Mouse (Mus musculus): ENCODE results near the gene Rngtt. TPM values are rescaled to one million over a fixed set of nuclear protein-coding genes. Genes with fewer than 3 reads are reported as not detected.
A peak's percentile ranks its signal among the peaks of the same experiment; 100 is the strongest.

Gene Rngtt
- total RNA-seq, 2 experiments from 2014 or later = 17.6 to 19.8 TPM

DNA sequence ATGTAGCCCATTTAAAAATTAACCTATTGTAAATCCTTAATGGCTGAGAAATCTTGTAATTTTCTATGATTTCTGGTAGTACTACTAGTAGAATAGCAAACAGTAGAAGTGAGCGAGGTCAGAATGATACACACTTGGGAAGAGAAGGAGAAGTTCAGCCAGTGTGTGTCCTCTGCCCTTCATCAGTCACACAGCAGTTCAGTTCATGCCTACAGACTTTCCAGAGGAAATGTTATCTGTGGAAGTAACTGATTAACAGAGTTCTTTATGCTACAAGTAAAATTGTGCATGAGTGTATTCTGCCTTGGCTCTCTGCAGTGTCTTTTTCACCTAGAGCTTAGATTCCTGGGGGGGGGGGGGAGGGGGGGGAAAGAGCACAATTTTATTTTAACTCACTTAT is 181.0 kb downstream of the Rngtt start:
- DNase-seq (ENCODE audit: extremely low spot score in 1 of 2, low spot score in 2 of 2) = no peak
- intact Hi-C loops (cut with DNase I) = no loop called here

DNA sequence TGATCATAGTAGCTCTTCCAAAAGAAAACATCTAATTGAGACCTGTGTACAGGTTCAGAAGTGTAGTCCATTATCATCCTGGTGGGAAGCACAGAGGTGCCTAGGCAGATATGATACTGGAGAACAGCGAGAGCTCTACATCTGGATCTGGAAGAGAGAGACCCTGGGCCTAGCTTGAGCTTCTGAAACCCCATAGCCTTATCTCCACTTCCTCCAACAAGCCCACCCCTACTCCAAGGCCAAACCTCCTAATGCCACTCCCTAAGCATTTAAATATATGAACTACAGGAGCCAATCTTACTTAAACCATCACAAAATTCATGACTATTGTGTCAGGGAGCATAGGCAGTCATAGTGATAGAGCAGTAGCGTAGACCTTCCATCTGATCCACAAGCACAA is 184.3 kb downstream of the Rngtt start:
- intact Hi-C loops (cut with DNase I) = no loop called here
- DNase-seq (ENCODE audit: extremely low spot score in 1 of 2, low spot score in 2 of 2) = no peak

DNA sequence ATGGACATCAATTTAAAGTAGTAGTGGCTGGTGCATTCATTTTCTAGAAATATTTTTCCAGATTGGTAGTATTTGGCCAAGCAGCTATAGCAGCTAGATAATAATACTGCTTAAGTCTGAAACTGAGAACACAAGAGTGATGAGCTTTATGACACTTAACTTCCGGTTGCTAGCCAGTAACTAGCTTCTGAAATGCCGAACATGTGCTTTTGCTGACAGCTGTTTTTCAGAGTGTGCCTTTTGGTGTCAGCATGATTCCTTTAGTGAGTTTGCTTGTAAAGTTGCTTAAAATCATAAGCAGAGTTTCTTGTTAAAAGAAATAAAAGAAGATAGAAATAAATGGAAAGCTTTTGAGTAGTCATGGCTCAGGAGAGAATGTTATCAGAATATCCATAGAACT is 186.9 kb downstream of the Rngtt start:
- DNase-seq (ENCODE audit: extremely low spot score in 1 of 2, low spot score in 2 of 2) = no peak
- intact Hi-C loops (cut with DNase I) = no loop called here

DNA sequence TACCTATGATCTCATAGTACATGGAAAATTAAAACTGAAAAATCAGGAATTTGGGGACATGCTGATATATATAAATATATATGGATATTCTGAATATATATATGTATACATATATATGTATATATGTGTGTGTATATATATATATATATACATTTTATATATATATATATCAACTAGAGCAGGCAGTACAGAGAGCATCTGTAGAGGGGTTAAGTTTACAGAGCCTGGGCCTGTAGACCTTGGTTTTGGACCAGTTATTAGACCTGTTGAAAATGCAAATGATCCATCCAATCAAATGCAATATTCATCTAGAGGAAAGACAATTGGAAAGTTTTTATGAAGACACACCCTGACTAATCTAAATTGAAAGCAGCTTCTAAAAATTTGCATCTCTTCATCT is 187.5 kb downstream of the Rngtt start:
- intact Hi-C loops (cut with DNase I) = no loop called here

DNA sequence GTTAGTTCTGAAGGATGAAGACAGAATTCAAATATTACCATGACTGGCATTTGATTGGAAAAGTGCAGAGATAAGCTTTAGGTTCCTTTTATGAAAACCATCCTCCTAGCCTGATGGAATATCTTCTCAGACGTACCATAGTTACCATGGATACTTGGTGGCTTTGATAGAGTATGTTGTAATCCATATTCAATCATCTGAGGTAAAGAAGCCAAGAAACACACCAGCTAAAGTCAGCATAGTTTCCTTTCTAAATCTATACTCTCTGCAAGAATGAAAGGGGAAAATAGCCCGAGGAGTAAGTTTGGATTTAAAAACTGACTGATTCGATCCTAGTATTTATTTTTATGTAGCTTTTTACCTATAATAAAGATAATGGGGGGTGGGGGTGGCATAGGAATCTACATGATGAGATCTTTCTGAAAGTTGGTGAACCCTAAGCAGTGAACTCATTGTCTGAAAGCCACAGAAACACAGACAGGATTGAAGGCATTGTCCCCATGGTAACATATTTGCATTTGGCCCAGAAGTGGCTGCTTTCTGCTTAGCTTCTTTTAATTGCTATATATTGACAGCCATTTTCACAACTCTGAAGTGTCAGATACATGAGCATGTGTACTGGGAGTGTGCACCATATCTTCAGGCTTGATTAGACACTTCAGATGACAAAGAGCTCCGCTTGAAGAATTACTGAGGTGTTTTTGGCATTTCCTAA is 188.2 kb downstream of the Rngtt start:
- intact Hi-C loops (cut with DNase I) = no loop called here
- no peak for DNase-seq (ENCODE audit: extremely low spot score in 1 of 2, low spot score in 2 of 2)

More for the DNA sequence above, 187.5 kb downstream of the Rngtt start:
- DNase-seq (ENCODE audit: extremely low spot score in 1 of 2, low spot score in 2 of 2) = no peak

DNA sequence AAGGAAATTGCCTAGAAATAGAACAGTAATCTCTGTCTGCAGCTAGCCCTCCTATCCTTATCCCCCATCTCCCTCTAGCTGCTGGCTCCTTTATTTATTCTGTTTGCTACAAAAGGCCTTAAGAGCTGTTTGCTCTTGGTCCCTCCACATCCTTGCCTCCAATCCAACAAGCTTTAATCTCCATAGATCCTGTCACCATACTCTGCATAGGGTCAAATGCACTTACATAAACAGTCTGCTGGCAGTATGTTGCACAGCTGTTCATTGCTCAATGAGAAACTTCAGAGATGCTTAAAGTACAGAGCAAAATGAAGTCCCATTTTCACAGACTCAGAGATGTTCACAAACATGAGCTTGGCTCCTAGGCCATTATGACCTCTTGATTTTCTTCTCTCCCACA is 196.5 kb downstream of the Rngtt start:
- no peak for DNase-seq (ENCODE audit: extremely low spot score in 1 of 2, low spot score in 2 of 2)
- intact Hi-C loops (cut with DNase I) = no loop called here

DNA sequence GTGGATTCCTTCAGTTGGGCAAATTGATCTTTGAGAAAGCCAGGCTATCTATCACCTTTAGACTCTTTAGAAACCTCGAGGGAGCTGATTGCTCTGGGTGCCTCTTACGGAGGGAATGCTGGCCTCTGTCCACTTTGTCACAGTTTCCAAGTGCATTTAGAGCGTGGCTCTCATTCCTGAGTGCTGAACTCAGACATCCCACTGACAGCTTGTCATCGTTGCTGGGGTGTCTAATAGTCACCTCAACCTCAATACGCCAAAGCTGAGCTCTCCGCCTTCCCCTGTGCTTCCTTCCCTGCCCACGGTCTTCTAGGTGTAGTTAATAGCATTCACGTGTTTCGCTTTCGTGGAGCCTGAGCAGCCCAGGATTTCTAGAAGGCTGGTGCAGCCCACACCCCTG is 200.4 kb downstream of the Rngtt start:
- no peak for DNase-seq (ENCODE audit: extremely low spot score in 1 of 2, low spot score in 2 of 2)
- intact Hi-C loops (cut with DNase I) = no loop called here

DNA sequence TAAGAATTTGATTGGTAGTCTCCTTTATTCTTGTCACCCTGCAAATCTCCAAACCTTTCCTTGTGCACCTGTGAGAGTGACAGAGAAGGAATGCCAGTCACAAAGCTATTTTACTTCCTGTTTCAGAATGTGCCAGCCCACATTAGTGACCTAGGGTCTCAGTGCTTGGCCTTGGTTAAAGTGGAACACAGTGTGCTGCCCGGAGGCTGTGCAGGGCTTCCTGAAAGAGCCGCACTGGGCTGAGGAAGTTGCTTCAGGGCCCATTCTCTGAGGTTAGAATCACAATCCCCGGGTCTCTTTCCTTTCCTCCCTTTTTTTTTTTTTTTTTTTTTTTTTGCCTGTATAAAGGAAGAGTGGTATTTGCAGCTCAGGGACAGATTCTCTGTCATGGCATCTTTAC is 203.3 kb downstream of the Rngtt start:
- no peak for DNase-seq (ENCODE audit: extremely low spot score in 1 of 2, low spot score in 2 of 2)
- intact Hi-C loops (cut with DNase I) = no loop called here

DNA sequence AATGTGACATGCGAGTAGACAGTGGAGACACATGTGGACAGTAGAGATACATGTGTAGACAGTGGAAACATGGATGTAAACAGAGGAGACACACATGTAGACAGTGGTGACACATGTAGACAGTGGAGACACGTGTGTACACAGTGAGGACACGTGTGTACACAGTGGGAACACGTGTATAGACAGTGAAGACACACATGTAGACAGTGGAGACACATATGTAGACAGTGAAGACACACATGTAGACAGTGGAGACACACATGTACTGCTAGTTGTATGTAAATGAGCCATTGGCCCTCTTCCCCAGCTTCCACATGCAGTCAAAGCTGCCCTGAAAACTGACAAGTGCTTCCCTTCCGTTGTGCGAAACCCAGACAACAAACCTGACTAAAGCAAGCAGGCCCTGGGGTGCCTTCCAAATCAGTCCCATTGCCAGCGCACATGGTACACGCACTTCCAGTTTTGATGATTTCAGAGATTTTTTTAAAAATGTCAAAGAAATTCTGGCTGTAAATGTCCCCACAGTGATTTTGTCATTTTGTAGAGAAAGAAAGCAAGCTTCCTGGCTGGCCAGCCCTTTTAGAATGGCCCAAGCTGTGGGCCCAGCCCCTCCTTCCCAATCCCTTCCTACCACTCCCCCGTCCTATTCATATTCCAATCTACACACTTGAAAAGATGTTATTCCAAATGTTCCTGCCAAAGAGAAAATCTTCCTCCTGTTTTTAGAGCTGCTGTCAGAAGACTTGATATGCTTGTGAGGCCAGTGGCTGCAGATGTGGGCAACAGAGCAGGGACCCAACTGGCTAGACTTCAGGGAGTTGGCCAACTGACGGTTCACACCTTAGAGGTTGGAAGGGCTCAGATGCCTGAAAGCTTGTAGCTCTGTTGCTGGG is 204.2 kb downstream of the Rngtt start:
- peak in 1 of 2 experiments; percentile 57 for DNase-seq (ENCODE audit: extremely low spot score in 1 of 2, low spot score in 2 of 2)

DNA sequence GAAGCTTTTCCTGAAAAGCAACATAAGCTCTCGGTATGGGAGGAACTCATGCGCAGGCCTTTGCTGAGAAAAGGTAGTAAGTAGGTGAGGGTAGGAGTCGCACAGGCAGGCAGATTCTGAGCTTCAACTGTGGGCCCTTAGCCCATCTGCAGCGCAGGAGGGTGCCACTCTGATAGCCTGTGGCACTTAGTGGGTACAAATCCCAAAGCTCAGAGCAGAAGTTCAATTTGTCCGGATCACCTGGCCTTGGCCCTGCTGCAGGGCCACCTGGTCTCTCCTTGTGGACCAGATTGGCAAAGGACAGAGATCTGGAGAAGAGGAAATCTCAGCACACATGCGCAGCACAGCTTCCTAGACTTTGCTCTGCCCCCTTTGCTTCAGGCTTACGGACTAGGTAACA is 210.1 kb downstream of the Rngtt start:
- DNase-seq (ENCODE audit: extremely low spot score in 1 of 2, low spot score in 2 of 2) = no peak
- intact Hi-C loops (cut with DNase I) = loop anchor here (10.0 kb wide), 1 partner anchor 405 kb away; the partner anchor contains the start of gene Cnr1

More for the DNA sequence above, 204.2 kb downstream of the Rngtt start:
- intact Hi-C loops (cut with DNase I) = no loop called here

DNA sequence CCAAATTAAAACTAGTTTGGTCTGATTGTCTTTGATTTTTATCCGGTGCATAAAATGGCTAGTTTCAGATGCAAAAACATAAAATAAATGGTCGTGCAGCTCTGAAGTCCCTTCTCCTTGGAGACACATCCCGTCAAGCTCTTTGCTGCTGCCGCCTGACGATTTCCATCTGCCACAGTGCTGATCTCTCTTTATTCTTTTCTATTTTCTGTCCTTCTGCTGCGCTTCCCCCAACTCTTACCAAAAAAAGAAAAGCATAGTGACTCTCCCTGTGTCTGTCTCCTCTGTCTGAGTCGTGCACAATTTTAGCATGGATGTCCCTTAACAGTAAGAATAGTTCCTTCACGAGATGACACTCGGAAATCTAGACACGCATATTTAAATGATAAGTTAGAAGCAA is 210.8 kb downstream of the Rngtt start:
- DNase-seq (ENCODE audit: extremely low spot score in 1 of 2, low spot score in 2 of 2) = peak in 1 of 2 experiments; percentile 51
- intact Hi-C loops (cut with DNase I) = loop anchor here (10.0 kb wide), 1 partner anchor 404 kb away; the partner anchor contains the start of gene Cnr1

DNA sequence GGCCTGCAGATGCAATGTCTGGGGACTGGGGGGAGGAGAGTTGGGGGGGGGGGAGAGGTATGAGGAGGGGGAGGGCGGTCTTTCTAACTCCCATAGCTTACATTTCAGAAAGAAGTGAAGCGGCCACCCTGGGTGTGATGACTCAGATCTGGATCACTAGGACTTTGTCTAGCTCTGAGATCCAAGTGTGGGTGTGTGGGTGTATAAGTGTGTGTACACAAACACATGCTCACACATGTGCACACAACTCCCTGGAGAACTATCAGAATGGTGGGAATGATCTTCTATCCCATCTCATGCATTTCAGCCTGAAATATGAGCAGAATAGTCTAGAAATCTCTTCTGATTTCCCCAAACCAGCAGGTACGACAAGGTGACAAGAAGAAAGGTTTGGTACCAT is 213.7 kb downstream of the Rngtt start:
- no peak for DNase-seq (ENCODE audit: extremely low spot score in 1 of 2, low spot score in 2 of 2)
- intact Hi-C loops (cut with DNase I) = loop anchor here (10.0 kb wide), 1 partner anchor 401 kb away; the partner anchor contains the start of gene Cnr1

DNA sequence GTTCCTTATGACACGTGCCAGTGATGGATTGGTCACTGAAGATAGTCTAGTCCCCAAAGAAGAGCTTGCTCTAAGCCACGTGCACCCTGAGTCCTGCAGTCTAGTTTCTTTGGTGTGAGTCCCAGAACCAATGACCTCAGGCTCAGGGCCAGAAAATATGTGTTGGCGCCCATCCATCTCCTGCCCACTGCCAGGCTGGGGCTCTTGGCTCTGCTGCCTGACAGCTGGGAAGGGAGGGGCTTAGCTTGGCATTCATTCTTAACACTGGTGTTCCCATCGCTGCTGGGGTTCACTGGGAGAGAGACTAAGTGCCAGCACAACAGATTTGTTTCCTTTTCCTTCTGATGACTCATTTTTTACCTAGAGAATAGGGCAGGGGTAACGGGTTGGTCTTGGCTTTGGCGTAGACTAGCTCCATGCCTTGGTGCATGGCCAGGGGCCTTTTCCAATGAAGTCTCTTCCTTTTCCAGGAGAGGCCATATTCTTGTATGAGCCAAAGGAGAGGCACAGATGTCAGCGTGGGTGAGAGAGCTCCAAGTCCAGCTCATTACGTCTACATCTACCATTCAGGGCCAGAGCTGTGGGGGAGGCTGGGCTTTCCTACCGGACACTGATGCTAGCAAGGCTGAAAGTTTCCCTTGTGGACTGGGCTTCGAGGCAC is 214.5 kb downstream of the Rngtt start:
- intact Hi-C loops (cut with DNase I) = loop anchor here (10.0 kb wide), 1 partner anchor 400 kb away; the partner anchor contains the start of gene Cnr1

DNA sequence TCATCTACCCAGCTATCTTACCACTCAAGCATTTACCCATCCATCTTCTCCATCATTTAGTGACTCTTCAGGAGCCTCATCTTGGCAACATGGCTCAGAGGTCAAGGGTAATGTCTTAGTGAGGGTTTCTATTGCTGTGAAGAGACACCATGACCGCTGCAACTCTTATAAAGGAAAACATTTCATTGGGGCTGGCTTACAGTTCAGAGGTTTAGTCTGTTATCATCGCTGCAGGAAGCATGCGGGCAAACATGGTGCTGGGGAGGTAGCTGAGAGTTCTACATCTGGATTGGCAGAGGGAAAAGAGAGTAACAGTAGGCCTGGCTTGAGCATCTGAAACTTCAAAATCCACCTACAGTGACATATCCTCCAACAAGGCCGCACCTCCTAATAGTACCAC is 215.2 kb downstream of the Rngtt start:
- intact Hi-C loops (cut with DNase I) = loop anchor here (10.0 kb wide), 1 partner anchor 400 kb away; the partner anchor contains the start of gene Cnr1

More for the DNA sequence above, 214.5 kb downstream of the Rngtt start:
- DNase-seq (ENCODE audit: extremely low spot score in 1 of 2, low spot score in 2 of 2) = peak; percentile 51 to 56

DNA sequence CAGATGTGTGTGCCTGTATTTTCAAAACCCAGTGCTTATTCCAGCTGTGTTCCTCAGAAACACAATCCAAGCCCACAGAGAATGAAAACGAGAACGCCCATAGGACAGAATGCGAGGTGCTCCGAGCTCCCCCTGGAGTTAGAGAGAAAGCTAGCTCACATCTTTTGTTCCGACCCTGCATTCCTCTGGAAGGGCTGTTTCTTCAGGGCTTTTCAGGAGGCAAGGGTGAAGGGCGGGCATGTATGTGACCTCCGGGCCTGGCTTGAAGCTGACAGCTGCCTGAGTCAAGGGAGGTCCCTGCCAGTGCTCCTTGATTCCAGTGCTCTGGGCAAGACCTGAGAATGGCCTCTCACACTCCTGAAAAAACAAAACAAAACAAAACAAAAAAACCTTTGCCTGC is 216.0 kb downstream of the Rngtt start:
- intact Hi-C loops (cut with DNase I) = loop anchor here (10.0 kb wide), 1 partner anchor 399 kb away; the partner anchor contains the start of gene Cnr1
- no peak for DNase-seq (ENCODE audit: extremely low spot score in 1 of 2, low spot score in 2 of 2)

More for the DNA sequence above, 215.2 kb downstream of the Rngtt start:
- no peak for DNase-seq (ENCODE audit: extremely low spot score in 1 of 2, low spot score in 2 of 2)

DNA sequence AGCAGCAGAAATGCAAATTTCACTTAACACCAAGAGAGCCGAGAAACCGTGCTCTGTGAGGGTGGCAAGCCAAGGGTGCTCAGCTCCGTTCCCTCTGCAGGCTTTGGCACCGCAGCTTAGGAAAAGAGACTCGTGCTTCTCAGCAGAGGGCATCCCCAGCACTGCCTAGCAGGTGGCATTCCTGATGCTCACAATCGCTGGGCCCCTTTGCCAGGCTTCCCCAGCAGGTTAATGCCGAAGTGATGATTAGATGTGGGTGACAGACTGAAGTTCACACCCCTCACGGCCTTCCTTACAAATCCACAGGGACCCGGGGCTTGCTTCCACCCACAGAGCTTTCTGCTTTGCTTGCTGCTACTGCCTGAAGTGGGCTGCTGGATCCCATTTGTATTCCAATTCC is 216.6 kb downstream of the Rngtt start:
- intact Hi-C loops (cut with DNase I) = loop anchor here (10.0 kb wide), 1 partner anchor 398 kb away; the partner anchor contains the start of gene Cnr1
- peak in 1 of 2 experiments; percentile 40 for DNase-seq (ENCODE audit: extremely low spot score in 1 of 2, low spot score in 2 of 2)

DNA sequence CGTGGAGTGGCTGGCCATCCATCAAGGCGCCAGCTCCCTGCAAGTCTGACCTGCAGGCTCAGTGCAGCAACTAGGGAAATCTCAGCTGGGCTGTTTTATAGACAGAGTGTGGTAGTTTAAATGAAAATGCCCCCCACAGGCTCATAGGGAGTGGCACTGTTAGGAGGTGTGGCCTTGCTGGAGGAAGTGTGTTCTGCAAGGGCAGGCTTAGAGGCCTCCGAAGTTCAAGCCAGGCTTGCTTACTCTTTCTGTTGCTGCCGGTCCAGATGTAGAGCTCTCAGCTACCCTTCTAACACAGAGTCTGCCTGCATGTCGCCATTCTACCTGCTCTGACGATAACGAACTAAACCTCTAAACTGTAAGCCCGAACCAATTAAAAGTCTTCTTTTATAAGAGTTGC is 222.5 kb downstream of the Rngtt start:
- DNase-seq (ENCODE audit: extremely low spot score in 1 of 2, low spot score in 2 of 2) = no peak
- intact Hi-C loops (cut with DNase I) = no loop called here

DNA sequence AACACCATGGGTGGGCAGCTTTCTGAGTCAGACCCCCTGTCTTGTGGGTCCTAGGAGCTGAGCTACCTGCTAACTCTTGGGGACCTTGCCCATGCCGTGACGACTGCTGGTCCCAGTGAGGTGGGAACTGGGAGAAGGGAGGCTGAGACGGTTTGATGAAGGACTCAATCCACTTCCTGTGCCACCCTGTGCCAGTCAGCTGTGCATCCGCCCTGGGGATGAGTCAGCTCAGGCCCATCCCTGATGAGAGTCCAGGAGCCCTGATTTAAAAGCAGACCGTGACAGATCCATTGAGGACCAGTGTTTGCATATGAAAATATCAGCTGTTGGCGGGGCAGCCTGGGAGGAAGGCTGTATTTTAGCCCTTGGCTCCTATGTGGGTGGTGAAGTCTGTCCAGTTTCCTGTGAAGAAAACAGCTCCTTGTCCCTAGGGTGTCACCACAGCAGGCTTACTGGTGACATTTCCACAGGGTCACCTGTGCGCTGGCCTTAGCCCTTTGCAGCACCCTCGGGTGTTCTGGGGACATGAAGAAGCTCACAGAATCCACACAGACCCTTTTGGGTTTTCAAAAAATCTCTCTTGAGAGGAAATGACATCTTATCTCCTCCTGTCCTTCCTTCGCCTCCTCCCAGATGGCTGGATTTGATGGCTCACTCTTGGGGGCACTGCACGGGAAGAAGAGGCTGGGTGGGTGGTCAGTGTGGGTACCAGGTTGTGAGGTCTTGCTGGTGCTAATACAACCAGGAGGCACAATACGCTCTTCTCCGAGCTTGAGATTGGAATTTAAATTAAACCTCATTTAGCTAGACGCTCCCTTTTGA is 234.9 kb downstream of the Rngtt start:
- intact Hi-C loops (cut with DNase I) = no loop called here
- no peak for DNase-seq (ENCODE audit: extremely low spot score in 1 of 2, low spot score in 2 of 2)
